Comparison of ENCODE assay signal across 9 mouse cellular contexts in the genomic region with DNA sequence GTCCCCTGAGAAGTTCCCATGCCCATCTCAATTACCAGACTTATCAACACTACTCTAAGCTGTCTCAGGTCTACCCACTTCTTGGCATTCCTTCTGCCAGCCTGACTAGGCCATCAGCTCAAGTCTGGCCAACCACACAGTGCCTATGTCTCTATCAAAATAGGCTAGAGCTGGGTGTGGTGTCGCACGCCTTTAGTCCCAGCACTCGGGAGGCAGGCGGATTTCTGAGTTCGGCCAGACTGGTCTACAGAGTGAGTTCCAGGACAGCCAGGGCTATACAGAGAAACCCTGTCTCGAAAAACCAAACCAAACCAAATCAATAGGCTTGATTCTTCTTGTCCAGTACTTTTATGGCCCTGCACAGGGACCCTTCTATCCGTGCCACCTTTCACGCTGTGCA. TPM values are rescaled to one million over a fixed set of nuclear protein-coding genes. Genes with fewer than 3 reads are reported as not detected.
DNase-seq lines count a peak whose midpoint lies in the region; ATAC-seq and TF ChIP-seq lines count a peak whose summit lies in the region.
"Had no signal": no experiment of that assay in that cellular context is flagged by ENCODE, and none has a peak within 500 bp of the region (broad histone marks: within the 10 kb centered on the region; RNA-seq: fewer than 3 reads in every experiment).

No protein-coding gene starts in this region.

- H3K36me3 ChIP-seq in heart, embryonic 13.5 days: peaks cover 38% of the 10 kb centered on the region
- H3K36me3 ChIP-seq in midbrain, embryonic 10.5 days: peaks cover 42% of the 10 kb centered on the region
- no peaks in the 10 kb centered on the region for H3K36me3 ChIP-seq in midbrain, postnatal 0 days (ENCODE audit: insufficient read depth, low read length)
- H3K36me3 ChIP-seq in limb, embryonic 10.5 days: peaks cover 47% of the 10 kb centered on the region
- H3K36me3 ChIP-seq in neural tube, embryonic 15.5 days: peaks cover 10% of the 10 kb centered on the region; the same call in 1 of the 2 replicates

- no peaks in the 10 kb centered on the region for H3K9me3 ChIP-seq in heart, embryonic 13.5 days
- no peaks in the 10 kb centered on the region for H3K9me3 ChIP-seq in midbrain, embryonic 10.5 days (replicated peaks)
- no peaks in the 10 kb centered on the region for H3K9me3 ChIP-seq in midbrain, postnatal 0 days (ENCODE audit: low read length)
- no peaks in the 10 kb centered on the region for H3K9me3 ChIP-seq in limb, embryonic 10.5 days (replicated peaks)
- no peaks in the 10 kb centered on the region for H3K9me3 ChIP-seq in neural tube, embryonic 15.5 days (replicated peaks)

- ATAC-seq in heart, embryonic 13.5 days (ENCODE audit: extremely low read depth, insufficient number of reproducible peaks, low FRiP score, low TSS enrichment): no peak
- no peak for ATAC-seq in midbrain, postnatal 0 days (ENCODE audit: low FRiP score)
- no peak for ATAC-seq in neural tube, embryonic 15.5 days (ENCODE audit: low FRiP score)
- ATAC-seq in erythroid progenitor cell, adult 5-6 weeks (replicated peaks; ENCODE audit: low FRiP score, poor library complexity, severe bottlenecking): no peak

- peaks cover 53% of the 10 kb centered on the region for H3K4me1 ChIP-seq in heart, embryonic 13.5 days
- H3K4me1 ChIP-seq in midbrain, embryonic 10.5 days: peaks cover 50% of the 10 kb centered on the region
- H3K4me1 ChIP-seq in midbrain, postnatal 0 days (ENCODE audit: insufficient read depth, low read length): peaks cover 8% of the 10 kb centered on the region; the same call in 1 of the 2 replicates
- peaks cover 46% of the 10 kb centered on the region for H3K4me1 ChIP-seq in limb, embryonic 10.5 days
- H3K4me1 ChIP-seq in neural tube, embryonic 15.5 days: peaks cover 51% of the 10 kb centered on the region

- H3K27me3 ChIP-seq in heart, embryonic 13.5 days (replicated peaks): no peaks in the 10 kb centered on the region
- H3K27me3 ChIP-seq in midbrain, embryonic 10.5 days (ENCODE audit: low read depth, poor library complexity, severe bottlenecking): no peaks in the 10 kb centered on the region
- H3K27me3 ChIP-seq in midbrain, postnatal 0 days (ENCODE audit: insufficient read depth, low read length): no peaks in the 10 kb centered on the region
- H3K27me3 ChIP-seq in limb, embryonic 10.5 days (ENCODE audit: low read depth, poor library complexity, severe bottlenecking): no peaks in the 10 kb centered on the region
- no peaks in the 10 kb centered on the region for H3K27me3 ChIP-seq in neural tube, embryonic 15.5 days (replicated peaks)

- DNase-seq in heart, adult 9 months (ENCODE audit: low spot score in 2 of 2): no peak
- DNase-seq in midbrain, embryonic 10.5 days (ENCODE audit: low spot score): peak; percentile 10
- no peak for DNase-seq in midbrain, postnatal 0 days (ENCODE audit: low spot score)
- peak; percentile 27 for DNase-seq in limb, embryonic 10.5 days (ENCODE audit: low spot score)
- DNase-seq in layer of hippocampus, adult 9-11 months: no peak

- TF ChIP-seq CTCF in midbrain, postnatal 0 days (IDR thresholded peaks at IDR 0.05): no peak

- 0 out of 2 replicates have a peak overlapping the region, but pooled peaks have one; percentile 33 for H3K9ac ChIP-seq in heart, embryonic 13.5 days
- H3K9ac ChIP-seq in midbrain, postnatal 0 days (replicated peaks; ENCODE audit: low read length, poor library complexity, severe bottlenecking): no peak overlapping the region
- no peak overlapping the region for H3K9ac ChIP-seq in neural tube, embryonic 15.5 days (replicated peaks)

- WGBS in heart, embryonic 13.5 days: 86% methylated on average over 8 of the region's 8 CpGs
- WGBS in midbrain, embryonic 10.5 days: 93% methylated on average over 8 of the region's 8 CpGs
- WGBS in midbrain, postnatal 0 days: 90% methylated on average over 8 of the region's 8 CpGs
- 95% methylated on average over 8 of the region's 8 CpGs for WGBS in limb, embryonic 10.5 days
- 93% methylated on average over 8 of the region's 8 CpGs for WGBS in neural tube, embryonic 15.5 days

- H3K27ac ChIP-seq in heart, embryonic 13.5 days (replicated peaks): no peak overlapping the region
- no peak overlapping the region for H3K27ac ChIP-seq in midbrain, embryonic 10.5 days (replicated peaks)
- no peak overlapping the region for H3K27ac ChIP-seq in midbrain, postnatal 0 days (ENCODE audit: low read depth, low read length)
- no peak overlapping the region for H3K27ac ChIP-seq in limb, embryonic 10.5 days
- H3K27ac ChIP-seq in neural tube, embryonic 15.5 days (replicated peaks): no peak overlapping the region

- peak overlapping the region; percentile 62 for H3K4me2 ChIP-seq in heart, embryonic 13.5 days
- H3K4me2 ChIP-seq in midbrain, postnatal 0 days (ENCODE audit: low read depth, low read length, poor library complexity, severe bottlenecking): no peak overlapping the region
- peak overlapping the region; percentile 38 for H3K4me2 ChIP-seq in neural tube, embryonic 15.5 days

- H3K4me3 ChIP-seq in heart, embryonic 13.5 days: peak overlapping the region; percentile 29; the same call in 1 of the 2 replicates
- peak overlapping the region; percentile 82; the same call in 1 of the 2 replicates for H3K4me3 ChIP-seq in midbrain, embryonic 10.5 days
- H3K4me3 ChIP-seq in midbrain, postnatal 0 days (ENCODE audit: low read depth, low read length): no peak overlapping the region
- peak overlapping the region; percentile 78 for H3K4me3 ChIP-seq in limb, embryonic 10.5 days
- 0 out of 2 replicates have a peak overlapping the region, but pooled peaks have one; percentile 1 for H3K4me3 ChIP-seq in neural tube, embryonic 15.5 days (replicated peaks)

RNA-seq across cellular contexts. Expression of gene Smim4, which starts 1.9 kb away (rescaled TPM):
- polyA plus RNA-seq in heart, embryonic 13.5 days (2015; fragmentation: Nextera tagmentation; extraction: Ambion mirVana): 78.4 and 81.9 TPM in 2 replicates
- polyA plus RNA-seq in midbrain, embryonic 10.5 days (2016; fragmentation: Nextera tagmentation; extraction: Ambion mirVana): 63.1 and 64.3 TPM in 2 replicates
- 3.2 and 4.3 TPM in 2 replicates for total RNA-seq in midbrain, postnatal 0 days (2014; rRNA removed)
- 41.6 and 47.5 TPM in 2 replicates for polyA plus RNA-seq in midbrain, postnatal 0 days (2015; fragmentation: Nextera tagmentation; extraction: Ambion mirVana)
- 54.2 and 65.3 TPM in 2 replicates for polyA plus RNA-seq in limb, embryonic 10.5 days (2016; fragmentation: Nextera tagmentation; extraction: Ambion mirVana)
- polyA plus RNA-seq in neural tube, embryonic 15.5 days (2015; fragmentation: Nextera tagmentation; extraction: Ambion mirVana): 71.6 and 73.4 TPM in 2 replicates
- 20.2 and 35.2 TPM in 2 replicates for total RNA-seq in erythroid progenitor cell, adult 5-6 weeks (2015; ENCODE audit: low replicate concordance)
- 11.2 and 15.3 TPM in 2 replicates for total RNA-seq in erythroid progenitor cell, adult 5-6 weeks (2017; ENCODE audit: low replicate concordance)

RNA-seq across cellular contexts. Expression of gene Nt5dc2, which starts 4.0 kb away (rescaled TPM):
- polyA plus RNA-seq in heart, embryonic 13.5 days (2015; fragmentation: Nextera tagmentation; extraction: Ambion mirVana): 300 and 318 TPM in 2 replicates
- 543 and 572 TPM in 2 replicates for polyA plus RNA-seq in midbrain, embryonic 10.5 days (2016; fragmentation: Nextera tagmentation; extraction: Ambion mirVana)
- total RNA-seq in midbrain, postnatal 0 days (2014; rRNA removed): 132 and 171 TPM in 2 replicates
- polyA plus RNA-seq in midbrain, postnatal 0 days (2015; fragmentation: Nextera tagmentation; extraction: Ambion mirVana): 132 and 144 TPM in 2 replicates
- polyA plus RNA-seq in limb, embryonic 10.5 days (2016; fragmentation: Nextera tagmentation; extraction: Ambion mirVana): 638 and 656 TPM in 2 replicates
- polyA plus RNA-seq in neural tube, embryonic 15.5 days (2015; fragmentation: Nextera tagmentation; extraction: Ambion mirVana): 226 and 228 TPM in 2 replicates
- 10.9 and 25.2 TPM in 2 replicates for total RNA-seq in erythroid progenitor cell, adult 5-6 weeks (2015; ENCODE audit: low replicate concordance)
- 9.9 and 11.0 TPM in 2 replicates for total RNA-seq in erythroid progenitor cell, adult 5-6 weeks (2017; ENCODE audit: low replicate concordance)

RNA-seq across cellular contexts. Expression of gene Stab1, which starts 41.6 kb away (rescaled TPM):
- 43.2 and 49.5 TPM in 2 replicates for polyA plus RNA-seq in heart, embryonic 13.5 days (2015; fragmentation: Nextera tagmentation; extraction: Ambion mirVana)
- 18.0 and 23.7 TPM in 2 replicates for polyA plus RNA-seq in midbrain, embryonic 10.5 days (2016; fragmentation: Nextera tagmentation; extraction: Ambion mirVana)
- 25.5 and 31.4 TPM in 2 replicates for total RNA-seq in midbrain, postnatal 0 days (2014; rRNA removed)
- 9.0 and 11.7 TPM in 2 replicates for polyA plus RNA-seq in midbrain, postnatal 0 days (2015; fragmentation: Nextera tagmentation; extraction: Ambion mirVana)
- polyA plus RNA-seq in limb, embryonic 10.5 days (2016; fragmentation: Nextera tagmentation; extraction: Ambion mirVana): 14.2 and 14.5 TPM in 2 replicates
- polyA plus RNA-seq in neural tube, embryonic 15.5 days (2015; fragmentation: Nextera tagmentation; extraction: Ambion mirVana): 16.9 and 18.1 TPM in 2 replicates
- 27.2 TPM in 1 of 2 replicates, not detected in the other for total RNA-seq in erythroid progenitor cell, adult 5-6 weeks (2015; ENCODE audit: low replicate concordance)
- total RNA-seq in erythroid progenitor cell, adult 5-6 weeks (2017; ENCODE audit: low replicate concordance): 0.64 TPM in 1 of 2 replicates, not detected in the other
- total RNA-seq: common myeloid progenitor, adult 5-6 weeks had no signal

Comparison
In these comparisons a context has a peak if more than half of its experiments do, and no peak if none do; other contexts are left out.
1. DNase-seq: peak in midbrain, embryonic 10.5 days (single experiment) and limb, embryonic 10.5 days (single experiment); none in heart, adult 9 months (0 of 2), midbrain, postnatal 0 days (single experiment) and layer of hippocampus, adult 9-11 months (single experiment).